Mouse (Mus musculus) thymus, postnatal 0 days (tissue): Measurements from ENCODE around the gene Zfp871. TPM values are rescaled to one million over a fixed set of nuclear protein-coding genes. Genes with fewer than 3 reads are reported as not detected.
"Not testable (repeated sequence)": the region's sequence is repeated elsewhere in the genome, so short reads cannot be mapped to it uniquely, and the experiment has no call there.

Experiments used
- DNase-seq: peaks from one replicate; pipeline ENCODE4 v3.0.0-alpha.2; 2015; ENCODE audit warnings: low spot score
- polyA plus RNA-seq: library from polyadenylated mRNA; unstranded; fragments of >200 nt; fragmentation: Nextera tagmentation; extraction: Ambion mirVana; gene quantifications from 2 replicates; pipeline ENCODE4 v1.2.1, GENCODE M21; 2015

Gene Zfp871
- polyA plus RNA-seq, 1 experiment from 2014 or later: 32.7 TPM

GRCm38 (mm10) chr17:32738406-32738805 is 49.7 kb downstream of the Zfp871 start:
- DNase-seq: no peak

GRCm38 (mm10) chr17:32729029-32729428 is 59.1 kb downstream of the Zfp871 start:
- DNase-seq: peak; percentile 4

GRCm38 (mm10) chr17:32726360-32726759 is 61.7 kb downstream of the Zfp871 start:
- DNase-seq: not testable (repeated sequence)

GRCm38 (mm10) chr17:32722771-32723170 is 65.3 kb downstream of the Zfp871 start:
- DNase-seq: no peak

- not testable (repeated sequence) for DNase-seq
Observed at GRCm38 (mm10) chr17:32722151-32722550, 65.9 kb downstream of the Zfp871 start.

Other genes starting within 250 kb of the Zfp871 start
- gene Cyp4f37, start 167.0 kb downstream of the Zfp871 start, polyA plus RNA-seq: not detected in 2 replicates
- not detected in 2 replicates for gene Cyp4f40, start 129.4 kb downstream of the Zfp871 start, polyA plus RNA-seq
- 0.05 TPM in 1 of 2 replicates, not detected in the other for gene Cyp4f15, start 102.7 kb downstream of the Zfp871 start, polyA plus RNA-seq
- 0.05 and 0.21 TPM in 2 replicates for gene Zfp811, start 21.6 kb upstream of the Zfp871 start, polyA plus RNA-seq
- gene Zfp799, start 42.0 kb upstream of the Zfp871 start, polyA plus RNA-seq: 7.0 and 7.9 TPM in 2 replicates
- 1.2 and 1.9 TPM in 2 replicates for gene Zfp870, start 103.4 kb upstream of the Zfp871 start, polyA plus RNA-seq
- 0.06 and 0.17 TPM in 2 replicates for gene Cyp4f14, start 129.1 kb upstream of the Zfp871 start, polyA plus RNA-seq
- 11.1 and 14.0 TPM in 2 replicates for gene Cyp4f13, start 159.1 kb upstream of the Zfp871 start, polyA plus RNA-seq
- 19.5 and 20.6 TPM in 2 replicates for gene Zfp472, start 177.5 kb upstream of the Zfp871 start, polyA plus RNA-seq
- 10.6 and 11.0 TPM in 2 replicates for gene Zfp952, start 204.8 kb upstream of the Zfp871 start, polyA plus RNA-seq
- 7.8 and 8.1 TPM in 2 replicates for gene Zfp763, start 245.1 kb upstream of the Zfp871 start, polyA plus RNA-seq